Mouse (Mus musculus): ENCODE results near the gene Ppp2r2c.

The Ppp2r2c gene

DNA sequence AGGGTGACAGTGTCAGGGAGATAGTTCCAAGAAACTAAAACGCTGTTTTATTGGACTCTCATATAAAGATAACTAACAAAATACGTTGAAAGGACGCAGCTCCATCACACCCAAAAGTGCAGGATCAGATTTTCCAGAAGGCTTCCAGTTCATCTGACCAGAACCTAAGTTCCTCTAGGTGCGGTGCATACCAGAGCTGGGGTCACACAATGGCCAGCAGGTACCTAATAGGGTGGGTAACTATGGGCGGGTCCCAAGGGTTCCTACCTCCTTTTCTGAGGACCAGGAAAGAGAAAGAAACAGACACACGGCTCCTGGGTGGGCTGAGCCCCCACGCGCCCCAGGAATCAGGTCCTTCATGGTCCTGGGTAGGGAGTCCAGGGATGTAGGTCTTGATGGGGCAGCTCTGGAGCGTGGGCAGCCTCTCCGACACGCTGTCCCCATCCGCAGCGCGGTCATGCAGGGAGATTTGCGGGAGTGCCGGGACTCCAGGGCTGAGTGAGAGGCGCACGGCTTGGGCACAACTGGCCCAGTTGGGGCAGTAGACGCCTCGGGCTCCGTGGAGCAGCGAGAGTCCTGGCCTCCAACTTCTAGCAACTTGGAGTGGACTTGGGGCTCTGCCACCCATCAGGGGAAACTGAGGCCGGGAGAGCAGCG, 119.9 kb downstream of the Ppp2r2c start:
- DNase-seq (ENCODE audit: low spot score), result no peak

DNA sequence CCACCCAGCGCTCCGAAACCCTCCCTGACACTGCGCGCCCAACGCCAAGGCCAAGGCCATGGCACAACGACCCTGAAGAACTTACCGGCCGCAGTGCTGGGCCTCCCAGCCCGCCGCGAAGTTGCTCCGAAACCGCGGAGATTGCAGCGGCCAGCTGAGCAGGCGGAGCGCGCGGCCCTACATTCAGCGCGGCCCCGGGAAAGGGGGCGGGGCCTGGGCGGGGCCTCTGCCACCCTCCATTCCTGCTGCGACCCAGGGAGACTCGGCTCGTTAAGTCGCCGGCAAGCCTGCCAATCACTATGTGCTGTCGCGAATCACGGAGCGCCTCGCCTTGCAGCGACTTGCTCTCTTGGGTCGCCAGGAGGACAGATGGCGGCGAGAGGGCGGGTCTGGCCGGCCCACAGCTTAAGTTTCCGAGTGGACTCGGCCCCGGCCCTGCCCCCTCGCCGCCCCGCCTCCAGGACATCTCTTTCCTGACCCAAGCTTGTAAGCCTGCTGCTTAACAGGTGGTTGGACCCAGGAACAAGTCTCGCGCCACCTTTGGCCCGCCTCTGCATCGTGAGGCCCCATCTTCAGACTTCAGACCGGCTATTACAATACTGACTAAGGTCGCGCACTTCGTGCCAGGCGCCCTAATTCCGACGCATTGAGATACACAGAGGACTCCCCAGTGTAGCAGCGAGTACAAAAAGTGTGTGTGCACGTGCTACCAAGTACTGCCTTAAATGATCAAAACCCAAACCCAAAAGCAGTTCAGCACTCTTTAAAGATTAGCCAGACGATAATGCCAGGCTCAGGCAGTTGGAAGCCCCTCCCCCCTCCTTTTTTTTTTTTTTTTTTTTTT, 120.7 kb downstream of the Ppp2r2c start, which contains the start of gene Wfs1:
Gene Wfs1, minus strand, starts transcription at position 425 of the 844 bp plus-strand sequence.
- peak; percentile 83 for DNase-seq (ENCODE audit: low spot score)

DNA sequence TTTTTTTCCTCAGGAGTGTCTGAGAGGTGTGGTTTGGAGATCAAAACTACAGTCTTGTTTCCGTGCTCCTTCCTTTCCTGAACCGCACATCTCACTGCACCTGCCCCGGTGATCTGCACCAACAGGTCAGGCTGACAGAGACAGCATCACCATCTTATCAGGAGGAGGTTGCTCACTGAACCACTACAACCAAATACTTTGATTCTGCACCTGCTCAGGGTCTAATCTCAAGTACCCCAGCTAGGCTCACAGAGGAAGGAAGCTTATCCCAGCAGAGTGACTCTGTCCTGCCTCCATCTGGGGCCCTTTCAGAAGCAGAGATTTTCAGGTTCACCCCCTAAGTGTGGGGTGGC, 121.3 kb downstream of the Ppp2r2c start:
- DNase-seq (ENCODE audit: low spot score), result no peak

DNA sequence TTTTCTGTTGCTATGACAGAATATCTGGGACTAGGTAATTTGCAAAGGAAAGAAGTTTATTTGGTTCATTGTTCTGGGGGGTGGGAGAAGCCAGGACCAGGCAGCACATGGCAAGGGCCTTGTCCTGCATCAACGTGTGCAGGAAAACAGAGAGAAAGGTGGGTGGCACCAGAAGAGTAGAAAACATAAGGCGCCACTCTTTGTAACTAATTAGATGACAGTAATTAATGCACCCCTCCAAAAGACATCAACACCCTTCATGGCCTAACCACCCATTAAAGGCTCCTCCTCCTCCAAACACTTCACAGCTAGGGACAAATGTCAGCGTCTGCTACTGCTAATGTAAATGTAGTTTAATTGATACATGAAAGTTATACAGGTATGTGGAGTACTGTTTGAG, 121.9 kb downstream of the Ppp2r2c start:
- DNase-seq (ENCODE audit: low spot score), result no peak

DNA sequence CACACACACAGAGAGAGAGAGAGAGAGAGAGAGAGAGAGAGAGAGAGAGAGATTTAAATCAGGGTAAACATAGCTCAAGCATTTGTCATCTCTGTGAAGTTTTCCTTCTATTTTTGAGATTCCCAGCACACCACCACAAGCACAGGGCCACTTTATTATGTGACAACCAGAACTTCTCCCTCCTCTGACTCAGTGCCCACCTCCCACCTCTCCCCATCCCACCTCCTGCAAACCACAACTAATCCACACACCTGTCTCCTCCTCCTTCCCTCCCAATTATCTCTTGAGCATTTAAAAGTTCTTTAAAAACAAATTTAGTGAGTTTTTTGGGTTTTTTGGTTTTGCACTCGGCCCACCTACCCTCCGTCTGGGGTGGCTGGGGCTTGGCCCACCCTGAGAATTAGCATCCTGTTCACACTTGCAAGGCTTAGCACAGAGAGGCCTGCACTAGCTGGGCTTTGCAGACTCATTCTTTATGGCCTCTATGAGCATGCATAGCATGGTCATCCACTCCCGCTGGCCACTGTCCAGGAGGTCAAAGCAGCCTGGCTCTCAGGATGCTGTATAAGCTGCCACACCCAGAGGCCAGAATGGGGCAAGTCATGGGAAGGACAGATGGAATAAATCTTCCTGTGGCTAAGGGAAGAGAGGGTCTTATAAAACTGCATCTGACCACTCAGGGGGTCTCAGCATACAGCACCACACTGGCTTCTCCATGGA, 122.5 kb downstream of the Ppp2r2c start:
- DNase-seq (ENCODE audit: low spot score), result no peak

DNA sequence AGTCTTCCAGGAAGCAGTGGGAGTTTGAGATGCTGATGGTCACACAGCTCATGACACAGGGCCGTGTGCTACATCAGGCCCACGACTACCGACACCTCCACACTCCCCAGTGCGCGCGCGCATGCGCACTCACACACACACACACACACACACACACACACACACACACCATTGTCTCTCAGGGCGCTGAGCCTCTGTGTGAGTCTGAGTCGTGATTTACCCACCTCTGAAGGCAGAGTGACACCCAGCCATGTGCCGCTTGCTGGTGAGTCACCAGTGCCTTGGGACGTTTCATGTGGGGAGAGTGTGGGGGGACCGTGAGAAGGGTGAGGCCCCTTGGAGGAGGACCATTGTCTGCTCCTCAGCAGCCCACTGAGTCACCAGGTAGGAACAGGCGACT, 128.1 kb downstream of the Ppp2r2c start:
- no peak for DNase-seq (ENCODE audit: low spot score)

DNA sequence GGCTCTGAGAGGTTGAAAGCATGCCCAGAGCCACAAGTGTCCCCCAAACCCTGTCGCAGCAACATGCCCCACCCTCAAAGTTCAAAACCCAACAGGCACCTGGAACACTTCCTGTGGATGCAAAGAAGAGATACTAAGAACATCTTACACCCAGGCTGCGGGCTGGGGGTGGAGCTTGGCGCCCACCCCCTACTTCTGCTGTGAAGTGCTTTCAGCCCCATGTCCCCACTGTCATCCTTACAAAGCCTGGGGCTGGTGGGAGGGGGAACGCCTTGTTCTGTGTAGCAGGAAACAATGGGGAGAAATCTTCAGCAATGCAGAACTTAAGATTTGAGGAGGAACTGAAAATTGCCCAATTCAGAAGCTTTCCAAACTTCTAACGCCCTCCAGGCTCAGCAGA, 129.7 kb downstream of the Ppp2r2c start:
- no peak for DNase-seq (ENCODE audit: low spot score)

DNA sequence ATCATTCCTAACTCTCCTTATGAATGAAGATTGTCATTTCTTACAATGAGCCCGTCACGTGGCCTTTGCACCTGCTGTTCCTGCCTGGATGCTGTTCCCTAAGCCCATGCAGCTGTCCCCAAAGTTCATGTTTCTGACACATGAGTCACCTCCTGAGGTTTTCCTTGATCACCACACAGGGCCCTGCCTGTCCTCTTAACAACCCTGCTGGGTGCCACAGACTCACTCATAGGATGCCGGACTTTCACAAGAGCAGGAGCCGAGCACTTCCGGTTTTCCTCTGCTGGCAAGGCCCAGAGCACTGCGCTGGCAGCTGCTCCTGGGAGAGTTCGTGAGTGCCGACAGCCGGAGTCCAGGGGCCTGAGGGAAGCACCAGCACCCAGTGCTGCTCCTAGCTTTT, 132.7 kb downstream of the Ppp2r2c start:
- DNase-seq (ENCODE audit: low spot score), result no peak

DNA sequence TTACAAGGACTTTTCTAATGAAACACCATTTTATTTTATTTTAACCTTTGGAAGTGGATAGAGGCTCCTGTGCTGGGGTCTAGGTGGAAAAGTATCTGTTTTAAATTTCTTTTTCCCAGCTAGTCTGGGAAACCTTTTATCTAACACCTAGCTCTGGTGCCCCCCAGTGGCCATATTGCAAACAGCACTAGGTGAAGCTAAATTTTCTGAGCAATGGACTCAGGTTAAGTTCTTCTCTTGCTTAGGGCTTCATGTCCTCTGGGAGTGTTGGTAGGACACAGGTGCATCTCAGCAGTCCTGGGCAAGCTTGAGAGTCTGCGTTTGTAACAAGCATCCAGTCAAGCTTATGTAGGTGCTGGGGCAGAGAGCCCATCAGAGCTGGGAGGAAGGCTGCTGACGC, 133.7 kb downstream of the Ppp2r2c start:
- DNase-seq (ENCODE audit: low spot score), result peak; percentile 76

Measured in layer of hippocampus, adult 9-10 months (tissue).